Mouse (Mus musculus): ENCODE data around the gene Phf21b. TPM values are rescaled to one million over a fixed set of nuclear protein-coding genes. Genes with fewer than 3 reads are reported as not detected.

Phf21b gene
- polyA plus RNA-seq, 1 experiment from 2014 or later = 3.3 TPM

- no peaks in the 10 kb centered on the region for H3K27me3 ChIP-seq (replicated peaks)
- H3K36me3 ChIP-seq = no peaks in the 10 kb centered on the region
- WGBS = 85% methylated on average over 7 of the region's 7 CpGs
- no peak overlapping the region for H3K4me2 ChIP-seq
- H3K4me1 ChIP-seq = peaks cover 13% of the 10 kb centered on the region
- no peak overlapping the region for H3K4me3 ChIP-seq (replicated peaks)
- no peak overlapping the region for H3K27ac ChIP-seq (replicated peaks)
- ATAC-seq (ENCODE audit: low FRiP score) = no peak
- H3K9me3 ChIP-seq (replicated peaks) = 0 out of 2 replicates have a peak, but pooled peaks cover 3% of the 10 kb centered on the region
- no peak overlapping the region for H3K9ac ChIP-seq (replicated peaks)
Observed at GRCm38 (mm10) chr15:84738246-84738645, 117.6 kb downstream of the Phf21b start.

- ATAC-seq (ENCODE audit: low FRiP score) = 0 out of 2 replicates have a peak, but pooled peaks have one; percentile 44
- 22% methylated on average over 3 of the region's 4 CpGs for WGBS
- Histone ChIP-seq H3K27me3 (replicated peaks) (no peaks in the 10 kb centered on the region), H3K4me1 (peaks cover 21% of the 10 kb centered on the region), H3K4me3 (replicated peaks) (no peak overlapping the region), H3K9ac (replicated peaks) (no peak overlapping the region), H3K27ac (replicated peaks) (peak overlapping the region; percentile 70; the same call in 1 of the 2 replicates), H3K4me2 (no peak overlapping the region), H3K36me3 (no peaks in the 10 kb centered on the region), H3K9me3 (replicated peaks) (0 out of 2 replicates have a peak, but pooled peaks cover 3% of the 10 kb centered on the region)
Observed at GRCm38 (mm10) chr15:84736994-84737346, 118.9 kb downstream of the Phf21b start.

- Histone ChIP-seq H3K4me1 (peaks cover 26% of the 10 kb centered on the region), H3K4me3 (replicated peaks) (no peak overlapping the region), H3K4me2 (peak overlapping the region; percentile 30), H3K36me3 (no peaks in the 10 kb centered on the region), H3K27me3 (replicated peaks) (no peaks in the 10 kb centered on the region), H3K27ac (replicated peaks) (peak overlapping the region; percentile 70), H3K9ac (replicated peaks) (no peak overlapping the region), H3K9me3 (replicated peaks) (0 out of 2 replicates have a peak, but pooled peaks cover 3% of the 10 kb centered on the region)
- peak; percentile 75 for ATAC-seq (ENCODE audit: low FRiP score)
- 18% methylated on average over 11 of the region's 11 CpGs for WGBS
Observed at GRCm38 (mm10) chr15:84736346-84736993, 119.4 kb downstream of the Phf21b start.

Other genes starting within 250 kb of the Phf21b start
- gene Prr5, start 186.4 kb downstream of the Phf21b start, polyA plus RNA-seq (2015; fragmentation: Nextera tagmentation; extraction: Ambion mirVana) = 29.3 and 33.6 TPM in 2 replicates
- 2.0 and 10.0 TPM in 2 replicates for gene Arhgap8, start 136.0 kb downstream of the Phf21b start, polyA plus RNA-seq (2015; fragmentation: Nextera tagmentation; extraction: Ambion mirVana)
- gene Gm29666, start 64.0 kb upstream of the Phf21b start, polyA plus RNA-seq (2015; fragmentation: Nextera tagmentation; extraction: Ambion mirVana) = 1.1 TPM in 2 replicates
- gene Nup50, start 67.4 kb upstream of the Phf21b start, polyA plus RNA-seq (2015; fragmentation: Nextera tagmentation; extraction: Ambion mirVana) = 21.5 and 27.5 TPM in 2 replicates
- 21.6 and 24.9 TPM in 2 replicates for gene 5031439G07Rik, start 132.5 kb upstream of the Phf21b start, polyA plus RNA-seq (2015; fragmentation: Nextera tagmentation; extraction: Ambion mirVana)
- gene Upk3a, start 161.1 kb upstream of the Phf21b start, polyA plus RNA-seq (2015; fragmentation: Nextera tagmentation; extraction: Ambion mirVana) = 0.38 and 0.74 TPM in 2 replicates
- 28.5 and 28.8 TPM in 2 replicates for gene Fam118a, start 172.9 kb upstream of the Phf21b start, polyA plus RNA-seq (2015; fragmentation: Nextera tagmentation; extraction: Ambion mirVana)

All from neural tube, embryonic 15.5 days (tissue).